Mouse (Mus musculus) mammary gland, adult 2 months (tissue): ENCODE results near the gene Gm3696. TPM values are rescaled to one million over a fixed set of nuclear protein-coding genes. Genes with fewer than 3 reads are reported as not detected.

Experiments used
- polyA plus RNA-seq: library from polyadenylated mRNA; depleted of rRNA; stranded (reverse); fragments of >200 nt; gene quantifications from 2 replicates; pipeline ENCODE4 v1.2.3, GENCODE M21; 2012; ENCODE audit warnings: low replicate concordance; rRNA removed

The Gm3696 gene
- 0.13 TPM in 1 of 2 replicates, not detected in the other for polyA plus RNA-seq

DNA sequence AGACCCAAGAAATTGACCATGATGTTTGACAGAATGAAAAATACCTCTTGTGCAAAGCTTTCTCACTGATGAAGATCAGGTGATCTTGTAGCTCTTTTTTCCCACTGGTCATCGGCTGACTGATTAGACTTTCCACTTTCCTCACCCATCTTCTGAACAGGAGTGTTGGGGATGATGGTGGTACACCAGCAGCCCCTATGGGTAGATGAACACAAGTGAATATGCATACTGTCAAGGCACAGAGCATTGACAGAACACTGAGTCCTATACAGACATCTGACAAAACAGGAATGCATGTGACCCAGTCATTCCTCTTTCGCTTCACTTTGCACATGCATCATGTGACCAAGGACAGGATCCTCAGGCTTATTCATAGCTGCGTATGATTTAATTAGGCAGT is at the start of gene Gm3696:
Gm3696 (minus strand) TSS at position 101 of the 400 bp plus-strand sequence.

DNA sequence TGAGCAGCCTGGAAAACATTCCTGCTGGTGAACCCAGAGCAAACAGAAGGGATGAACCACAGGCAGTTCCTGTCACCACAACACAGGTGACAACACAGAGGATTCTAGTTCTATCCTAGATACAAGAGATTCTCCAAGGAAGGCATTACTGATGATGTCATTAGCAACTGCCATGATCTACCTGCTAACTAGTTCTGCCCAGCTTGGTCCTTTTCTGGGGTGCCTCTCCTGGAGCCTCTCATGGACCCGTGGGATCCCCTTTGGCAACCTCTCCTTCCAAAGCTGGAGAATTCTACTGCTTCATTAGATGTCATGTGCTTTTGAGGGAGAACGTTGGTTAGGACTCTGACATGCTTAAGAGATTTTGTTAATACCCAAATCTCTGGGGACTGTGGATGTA is 24.9 kb upstream of the Gm3696 start, which contains the start of gene Gm6676:
Gm6676 (minus strand) TSS at position 101 of the 400 bp plus-strand sequence.

DNA sequence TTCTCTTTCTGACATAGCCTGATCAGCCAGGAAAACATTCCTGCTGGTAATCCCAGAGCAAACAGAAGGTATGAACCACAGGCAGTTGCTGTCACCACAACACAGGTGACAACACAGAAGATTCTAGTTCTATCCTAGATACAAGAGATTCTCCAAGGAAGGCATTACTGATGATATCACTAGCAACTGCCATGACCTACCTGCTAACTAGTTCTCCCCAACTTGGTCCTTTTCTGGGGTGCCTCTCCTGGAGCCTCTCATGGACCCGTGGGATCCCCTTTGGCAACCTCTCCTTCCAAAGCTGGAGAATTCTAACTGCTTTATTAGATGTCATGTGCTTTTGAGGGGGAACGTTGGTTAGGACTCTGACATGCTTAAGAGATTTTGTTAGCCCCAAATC is 55.6 kb downstream of the Gm3696 start, which contains the start of gene Gm3685:
Gm3685 (minus strand) TSS at position 101 of the 400 bp plus-strand sequence.

Other genes with a start within 250 kb of the Gm3696 start
- 0.37 TPM in 1 of 2 replicates, not detected in the other for gene Gm3667, start 210.7 kb downstream of the Gm3696 start, polyA plus RNA-seq
- not detected in 2 replicates for gene Gm6356, start 126.8 kb downstream of the Gm3696 start, polyA plus RNA-seq
- gene Gm10406, start 73.2 kb downstream of the Gm3696 start, polyA plus RNA-seq = 0.14 TPM in 1 of 2 replicates, not detected in the other
- not detected in 2 replicates for gene Gm3685, start 55.7 kb downstream of the Gm3696 start, polyA plus RNA-seq
- gene Gm6676, start 24.8 kb upstream of the Gm3696 start, polyA plus RNA-seq = not detected in 2 replicates
- 0.17 TPM in 1 of 2 replicates, not detected in the other for gene Gm3512, start 73.9 kb upstream of the Gm3696 start, polyA plus RNA-seq
- not detected in 2 replicates for gene Gm16434, start 93.9 kb upstream of the Gm3696 start, polyA plus RNA-seq
- gene Gm3727, start 164.1 kb upstream of the Gm3696 start, polyA plus RNA-seq = not detected in 2 replicates
- 0.11 and 0.29 TPM in 2 replicates for gene Gm3739, start 214.4 kb upstream of the Gm3696 start, polyA plus RNA-seq
- not detected in 2 replicates for gene Gm5797, start 231.8 kb upstream of the Gm3696 start, polyA plus RNA-seq